Mouse (Mus musculus) midbrain, postnatal 0 days (tissue): ENCODE measurements at regions not wholly inside any gene's neighbourhood (a gene's known extent, or its start where the extent isn't known, plus 50 kb on each side); places are given as distances from the start of the nearest gene placed in this dataset.

ENCODE experiments used
- ATAC-seq: fragments of 200-750 bp; cut with Nextera tagmentation; 2 replicates; pipeline ENCODE4 v1.8.0; 2017; ENCODE audit warnings: moderate number of reproducible peaks, mild to moderate bottlenecking, moderate TSS enrichment, moderate library complexity; ENCODE audit not compliant: low FRiP score
- DNase-seq: peaks from one replicate; pipeline ENCODE4 v3.0.0-alpha.2; 2015; ENCODE audit warnings: low spot score
- H3K27ac ChIP-seq: fragments of 300-500 bp; sonication (generic); 2 replicates; pipeline ENCODE4 v1.5.1; 2014; ENCODE audit warnings: low read depth, mild to moderate bottlenecking, low read length, mixed read lengths
- H3K27me3 ChIP-seq: fragments of 300-500 bp; sonication (generic); 2 replicates; pipeline ENCODE4 v1.6.1; 2014; ENCODE audit warnings: low read length, control low read depth, mixed read lengths; ENCODE audit not compliant: insufficient read depth
- H3K36me3 ChIP-seq: fragments of 300-500 bp; sonication (generic); 2 replicates; pipeline ENCODE4 v1.6.1; 2014; ENCODE audit warnings: low read length, control low read depth, mixed read lengths; ENCODE audit not compliant: insufficient read depth
- H3K4me1 ChIP-seq: fragments of 300-500 bp; sonication (generic); 2 replicates; pipeline ENCODE4 v1.6.1; 2014; ENCODE audit warnings: mild to moderate bottlenecking, control low read depth, antibody characterized with exemption, low read length, mixed read lengths; ENCODE audit not compliant: insufficient read depth
- H3K4me2 ChIP-seq: fragments of 300-500 bp; sonication (generic); 2 replicates; pipeline ENCODE4 v1.6.1; 2014; ENCODE audit warnings: low read depth, mild to moderate bottlenecking, low read length, mixed read lengths; ENCODE audit not compliant: poor library complexity, severe bottlenecking
- H3K4me3 ChIP-seq: fragments of 300-500 bp; sonication (generic); 2 replicates; pipeline ENCODE4 v1.5.1; 2014; ENCODE audit warnings: low read depth, mild to moderate bottlenecking, low read length, moderate library complexity
- H3K9ac ChIP-seq: fragments of 300-500 bp; sonication (generic); replicated peaks from 2 replicates; pipeline ENCODE4 v1.6.1; 2014; ENCODE audit warnings: mild to moderate bottlenecking, low read length, moderate library complexity, mixed read lengths; ENCODE audit not compliant: poor library complexity, severe bottlenecking
- H3K9me3 ChIP-seq: fragments of 300-500 bp; sonication (generic); 2 replicates; pipeline ENCODE4 v1.6.1; 2016; ENCODE audit warnings: low read length, control low read depth
- CTCF ChIP-seq: IDR thresholded peaks from 2 replicates; pipeline ENCODE4 v1.5.1; 2016; ENCODE audit warnings: antibody characterized with exemption, mild to moderate bottlenecking
- WGBS: fragments of 180-500 bp; shearing (Covaris S2); extraction: QIAGEN DNeasy Blood & Tissue Kit; methylation state at CpG from one replicate; pipeline ENCODE4 v1.1.7; 2014; 5-methylcytosine and 5-hydroxymethylcytosine counted together

DNA sequence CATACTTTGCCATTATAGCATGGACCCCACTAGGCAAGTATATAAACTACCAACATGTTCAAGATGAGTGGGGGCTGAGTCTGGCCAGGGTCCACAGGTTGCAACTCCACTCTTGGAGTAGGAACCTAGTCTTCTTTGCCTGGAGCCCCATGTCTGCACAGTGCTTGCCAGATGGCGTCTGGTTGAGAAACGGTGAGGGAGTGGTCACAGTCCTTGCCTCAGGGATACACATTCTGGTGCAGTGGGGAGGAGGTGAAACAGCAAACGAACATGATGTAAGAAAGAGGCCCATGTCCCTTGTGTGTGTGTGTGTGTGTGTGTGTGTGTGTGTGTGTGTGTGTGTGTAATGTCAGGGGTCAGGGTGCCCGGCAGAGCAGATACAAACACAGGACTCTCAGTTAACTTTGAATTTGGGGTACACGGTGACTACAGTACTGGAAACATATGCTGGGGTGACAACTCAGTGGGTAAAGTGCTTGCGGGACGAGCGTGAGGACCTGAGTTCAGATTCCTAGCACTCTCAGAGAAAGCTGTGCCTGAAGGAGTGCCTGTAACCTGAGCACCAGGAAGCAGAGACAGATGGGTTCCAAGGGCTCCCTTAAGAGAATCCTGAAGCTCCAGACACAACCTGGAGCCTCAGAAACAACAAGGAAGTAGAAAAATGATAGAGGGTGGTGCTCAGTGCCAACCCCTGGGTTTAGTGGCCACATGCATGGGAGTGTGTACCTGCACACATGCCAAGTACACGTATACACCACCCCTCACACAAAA, 373.8 kb downstream of the Wdr11 start:
- Histone ChIP-seq H3K27ac (no peak overlapping the region), H3K27me3 (no peaks in the 10 kb centered on the region), H3K4me3 (no peak overlapping the region), H3K4me1 (no peaks in the 10 kb centered on the region), H3K36me3 (no peaks in the 10 kb centered on the region), H3K9me3 (no peaks in the 10 kb centered on the region), H3K4me2 (no peak overlapping the region), H3K9ac (no peak overlapping the region)
- ATAC-seq (no peak), DNase-seq (no peak)
- 89% methylated on average over 9 of the region's 9 CpGs for WGBS
- TF ChIP-seq CTCF: no peak

DNA sequence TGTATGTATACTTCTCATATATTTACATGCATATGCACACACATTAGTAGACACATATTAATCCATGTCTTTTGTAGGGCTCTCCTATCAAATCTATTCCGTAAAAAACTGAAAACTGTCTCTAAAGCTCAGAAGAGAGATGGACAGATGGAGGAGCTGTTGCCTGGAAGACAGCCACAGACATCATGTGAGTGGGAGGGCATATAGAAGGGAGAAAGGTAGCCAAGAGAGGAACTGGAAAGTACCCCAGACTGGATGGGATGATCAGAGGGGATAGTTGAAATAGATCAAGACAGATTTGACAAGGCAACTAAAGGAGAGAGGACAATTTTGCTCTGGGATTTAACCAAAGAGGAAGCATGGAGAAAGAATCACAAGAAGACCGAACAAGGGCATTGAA, 375.1 kb downstream of the Wdr11 start:
- DNase-seq: no peak

GRCm38 (mm10) chr7:129970201-129970600, 378.5 kb downstream of the Wdr11 start:
- H3K9ac ChIP-seq: no peak overlapping the region
- no peaks in the 10 kb centered on the region for H3K27me3 ChIP-seq
- H3K36me3 ChIP-seq: no peaks in the 10 kb centered on the region
- no peaks in the 10 kb centered on the region for H3K4me1 ChIP-seq
- no peak overlapping the region for H3K4me3 ChIP-seq
- ATAC-seq: no peak
- TF ChIP-seq CTCF: no peak
- H3K9me3 ChIP-seq: no peaks in the 10 kb centered on the region
- DNase-seq: no peak
- WGBS: 93% methylated on average over 1 of the region's 1 CpGs
- H3K27ac ChIP-seq: no peak overlapping the region
- H3K4me2 ChIP-seq: no peak overlapping the region

More for the DNA sequence above, 375.1 kb downstream of the Wdr11 start:
- H3K27ac ChIP-seq: no peak overlapping the region
- no peak for TF ChIP-seq CTCF
- no peak for ATAC-seq
- H3K27me3 ChIP-seq: no peaks in the 10 kb centered on the region
- no peak overlapping the region for H3K9ac ChIP-seq
- H3K4me2 ChIP-seq: no peak overlapping the region
- H3K9me3 ChIP-seq: no peaks in the 10 kb centered on the region
- no peaks in the 10 kb centered on the region for H3K36me3 ChIP-seq
- 88% methylated on average over 2 of the region's 2 CpGs for WGBS
- no peak overlapping the region for H3K4me3 ChIP-seq
- no peaks in the 10 kb centered on the region for H3K4me1 ChIP-seq

- Histone ChIP-seq H3K27me3 (no peaks in the 10 kb centered on the region), H3K4me3 (no peak overlapping the region), H3K27ac (no peak overlapping the region), H3K36me3 (no peaks in the 10 kb centered on the region), H3K4me2 (no peak overlapping the region), H3K4me1 (no peaks in the 10 kb centered on the region), H3K9ac (no peak overlapping the region), H3K9me3 (no peaks in the 10 kb centered on the region)
- no peak for ATAC-seq
- DNase-seq: no peak
- TF ChIP-seq CTCF: no peak
- 78% methylated on average over 9 of the region's 9 CpGs for WGBS
These were observed 382.5 kb downstream of the Wdr11 start for GRCm38 (mm10) chr7:129974206-129974605.

- no peaks in the 10 kb centered on the region for H3K9me3 ChIP-seq
- no peaks in the 10 kb centered on the region for H3K36me3 ChIP-seq
- H3K4me3 ChIP-seq: no peak overlapping the region
- no peak for ATAC-seq
- DNase-seq: no peak
- TF ChIP-seq CTCF: no peak
- no peaks in the 10 kb centered on the region for H3K27me3 ChIP-seq
- H3K9ac ChIP-seq: no peak overlapping the region
- WGBS: 76% methylated on average over 11 of the region's 11 CpGs
- no peaks in the 10 kb centered on the region for H3K4me1 ChIP-seq
- H3K27ac ChIP-seq: no peak overlapping the region
- no peak overlapping the region for H3K4me2 ChIP-seq
These were observed 383.2 kb downstream of the Wdr11 start for GRCm38 (mm10) chr7:129974837-129975236.

- Histone ChIP-seq H3K4me3 (no peak overlapping the region), H3K9me3 (no peaks in the 10 kb centered on the region), H3K36me3 (no peaks in the 10 kb centered on the region), H3K4me1 (no peaks in the 10 kb centered on the region), H3K27ac (no peak overlapping the region), H3K9ac (no peak overlapping the region), H3K27me3 (no peaks in the 10 kb centered on the region), H3K4me2 (no peak overlapping the region)
- TF ChIP-seq CTCF: no peak
- WGBS: 78% methylated on average over 21 of the region's 21 CpGs
- ATAC-seq (no peak), DNase-seq (no peak)
These were observed 384.3 kb downstream of the Wdr11 start for GRCm38 (mm10) chr7:129975781-129976514.
